Mouse (Mus musculus) liver, embryonic 14.5 days (tissue): ENCODE measurements around the gene Cacnb4.

Experiments
- CTCF ChIP-seq: IDR thresholded peaks from 2 replicates; pipeline ENCODE4 v1.5.1; 2016; ENCODE audit warnings: antibody characterized with exemption, low read depth, control low read depth
- EP300 ChIP-seq: IDR thresholded peaks from 2 replicates; pipeline ENCODE4 v1.6.1; 2016; ENCODE audit warnings: antibody characterized with exemption, low read depth

DNA sequence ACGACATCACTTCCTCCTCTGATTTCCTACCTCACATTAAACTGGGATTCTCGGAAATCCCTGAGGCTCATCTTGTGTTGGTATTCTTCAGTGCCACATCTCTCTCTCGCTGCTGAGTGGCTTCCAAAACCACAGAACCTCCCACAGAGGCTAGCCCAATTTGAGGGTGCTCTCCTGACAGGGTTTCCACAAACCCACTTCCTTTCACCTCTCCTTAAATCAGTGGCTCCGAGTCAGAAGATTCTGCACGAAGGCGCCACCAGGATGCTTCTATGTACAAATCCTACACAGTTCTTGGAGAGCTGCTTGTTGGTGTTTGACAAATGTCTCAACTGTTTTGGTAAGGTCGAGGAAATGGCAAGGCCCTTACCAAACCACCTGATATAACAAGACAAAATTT is 115.5 kb downstream of the Cacnb4 start:
- no peak for TF ChIP-seq CTCF
- TF ChIP-seq EP300 = no peak
